Mouse (Mus musculus) forebrain, postnatal 0 days (tissue): Measurements from ENCODE around the gene Klk8. TPM values are rescaled to one million over a fixed set of nuclear protein-coding genes. Genes with fewer than 3 reads are reported as not detected.

Experiments
- ATAC-seq: fragments of 200-750 bp; cut with Nextera tagmentation; 2 replicates; pipeline ENCODE4 v1.8.0; 2017; ENCODE audit warnings: mild to moderate bottlenecking, moderate library complexity
- DNase-seq: peaks from one replicate; pipeline ENCODE4 v3.0.0-alpha.2; 2015
- H3K27ac ChIP-seq: fragments of 300-500 bp; sonication (generic); 2 replicates; pipeline ENCODE4 v1.5.1; 2014; ENCODE audit warnings: low read depth, mild to moderate bottlenecking, antibody characterized with exemption, low read length, moderate library complexity, mixed read lengths
- H3K27me3 ChIP-seq: fragments of 300-500 bp; sonication (generic); 2 replicates; pipeline ENCODE4 v1.6.1; 2014; ENCODE audit warnings: mild to moderate bottlenecking, low read length, mixed read lengths; ENCODE audit not compliant: insufficient read depth
- H3K36me3 ChIP-seq: fragments of 300-500 bp; sonication (generic); 2 replicates; pipeline ENCODE4 v1.6.1; 2014; ENCODE audit warnings: mild to moderate bottlenecking, moderate library complexity; ENCODE audit not compliant: insufficient read depth
- H3K4me1 ChIP-seq: fragments of 300-500 bp; sonication (generic); 2 replicates; pipeline ENCODE4 v1.6.1; 2014; ENCODE audit warnings: antibody characterized with exemption; ENCODE audit not compliant: insufficient read depth
- H3K4me2 ChIP-seq: fragments of 300-500 bp; sonication (generic); 2 replicates; pipeline ENCODE4 v1.6.1; 2014; ENCODE audit warnings: low read depth, mild to moderate bottlenecking, moderate library complexity
- H3K4me3 ChIP-seq: fragments of 300-500 bp; sonication (generic); 2 replicates; pipeline ENCODE4 v1.5.1; 2014; ENCODE audit warnings: low read depth, low read length, mixed read lengths
- H3K9ac ChIP-seq: fragments of 300-500 bp; sonication (generic); 2 replicates; pipeline ENCODE4 v1.6.1; 2014; ENCODE audit warnings: mild to moderate bottlenecking
- H3K9me3 ChIP-seq: fragments of 300-500 bp; sonication (generic); 2 replicates; pipeline ENCODE4 v1.6.1; 2016; ENCODE audit warnings: low read length
- CTCF ChIP-seq: sonication (generic); IDR thresholded peaks from 2 replicates; pipeline ENCODE4 v1.5.1; 2016; ENCODE audit warnings: antibody characterized with exemption, control low read depth, low read depth
- WGBS: fragments of 180-500 bp; shearing (Covaris S2); extraction: QIAGEN DNeasy Blood & Tissue Kit; methylation state at CpG from one replicate; pipeline ENCODE4 v1.1.7; 2014; 5-methylcytosine and 5-hydroxymethylcytosine counted together
- polyA plus RNA-seq: library from polyadenylated mRNA; unstranded; fragments of >200 nt; fragmentation: Nextera tagmentation; extraction: Ambion mirVana; gene quantifications from 2 replicates; pipeline ENCODE4 v1.2.1, GENCODE M21; 2015
- total RNA-seq: library from RNA; depleted of rRNA; stranded (reverse); fragments of >200 nt; gene quantifications from 2 replicates; pipeline ENCODE4 v1.2.3, GENCODE M21; 2014

Klk8 gene
- total and polyA plus RNA-seq, 2 experiments from 2014 or later = 8.4 to 10.4 TPM

DNA sequence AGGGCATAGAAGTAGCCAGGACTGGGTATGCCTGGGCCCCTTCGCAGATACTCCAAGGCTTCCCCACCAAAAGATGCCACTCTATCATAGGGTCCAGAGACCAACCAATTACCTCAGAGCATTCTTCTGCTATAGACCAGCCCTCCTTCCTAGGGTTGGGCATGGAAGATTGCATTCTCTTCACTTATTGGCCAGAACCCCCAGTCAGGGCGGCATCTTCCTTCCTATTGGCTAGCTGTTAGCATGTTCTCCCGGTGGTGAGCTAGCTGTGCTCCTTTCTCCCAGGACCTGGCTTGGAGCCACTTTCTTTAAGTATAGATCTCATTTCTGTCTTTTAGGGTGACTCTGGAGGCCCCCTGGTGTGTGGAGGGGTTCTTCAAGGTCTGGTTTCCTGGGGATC is 24.5 kb upstream of the Klk8 start:
- Histone ChIP-seq H3K4me2 (no peak overlapping the region), H3K36me3 (no peaks in the 10 kb centered on the region), H3K4me3 (no peak overlapping the region), H3K27me3 (no peaks in the 10 kb centered on the region), H3K4me1 (no peaks in the 10 kb centered on the region), H3K9me3 (no peaks in the 10 kb centered on the region), H3K27ac (no peak overlapping the region), H3K9ac (no peak overlapping the region)
- no peak for TF ChIP-seq CTCF
- DNase-seq (no peak), ATAC-seq (no peak)
- WGBS = 79% methylated on average over 3 of the region's 3 CpGs

- Histone ChIP-seq H3K36me3 (no peaks in the 10 kb centered on the region), H3K27ac (no peak within 1 kb of the TSS), H3K9me3 (no peaks in the 10 kb centered on the region), H3K4me2 (no peak within 1 kb of the TSS), H3K4me1 (no peaks in the 10 kb centered on the region), H3K27me3 (no peaks in the 10 kb centered on the region), H3K9ac (no peak within 1 kb of the TSS), H3K4me3 (no peak within 1 kb of the TSS)
- TF ChIP-seq CTCF = no peak
- 90% methylated on average over 5 of the region's 5 CpGs for WGBS
- ATAC-seq (no peak), DNase-seq (no peak)
Measured at GRCm38 (mm10) chr7:43774364-43774763, 23.0 kb upstream of the Klk8 start, which contains the start of gene Klk11. Gene Klk11 (plus strand): TSS chr7:43774604.

- Histone ChIP-seq H3K9me3 (no peaks in the 10 kb centered on the region), H3K4me2 (no peak overlapping the region), H3K27ac (no peak overlapping the region), H3K36me3 (no peaks in the 10 kb centered on the region), H3K4me3 (no peak overlapping the region), H3K27me3 (no peaks in the 10 kb centered on the region), H3K9ac (no peak overlapping the region), H3K4me1 (no peaks in the 10 kb centered on the region)
- WGBS = 40% methylated on average over 6 of the region's 6 CpGs
- ATAC-seq = no peak
- DNase-seq = no peak
- TF ChIP-seq CTCF = no peak
Measured at GRCm38 (mm10) chr7:43774802-43775201, 22.6 kb upstream of the Klk8 start.

GRCm38 (mm10) chr7:43775311-43776057 is 21.9 kb upstream of the Klk8 start:
- no peak overlapping the region for H3K4me3 ChIP-seq
- H3K9ac ChIP-seq = no peak overlapping the region
- DNase-seq (no peak), ATAC-seq (no peak)
- no peaks in the 10 kb centered on the region for H3K27me3 ChIP-seq
- TF ChIP-seq CTCF = no peak
- no peaks in the 10 kb centered on the region for H3K9me3 ChIP-seq
- H3K4me1 ChIP-seq = no peaks in the 10 kb centered on the region
- WGBS = 52% methylated on average over 7 of the region's 7 CpGs
- no peaks in the 10 kb centered on the region for H3K36me3 ChIP-seq
- H3K4me2 ChIP-seq = no peak overlapping the region
- H3K27ac ChIP-seq = no peak overlapping the region

- 83% methylated on average over 5 of the region's 5 CpGs for WGBS
Measured at GRCm38 (mm10) chr7:43776506-43776905, 20.9 kb upstream of the Klk8 start.

GRCm38 (mm10) chr7:43777423-43777822 is 20.0 kb upstream of the Klk8 start:
- Histone ChIP-seq H3K4me3 (no peak overlapping the region), H3K9me3 (no peaks in the 10 kb centered on the region), H3K36me3 (no peaks in the 10 kb centered on the region), H3K4me1 (no peaks in the 10 kb centered on the region), H3K27ac (no peak overlapping the region), H3K4me2 (no peak overlapping the region), H3K27me3 (no peaks in the 10 kb centered on the region), H3K9ac (no peak overlapping the region)
- ATAC-seq = no peak
- 90% methylated on average over 12 of the region's 12 CpGs for WGBS
- no peak for DNase-seq
- TF ChIP-seq CTCF = no peak

More at GRCm38 (mm10) chr7:43776506-43776905, 20.9 kb upstream of the Klk8 start:
- no peaks in the 10 kb centered on the region for H3K36me3 ChIP-seq
- ATAC-seq (no peak), DNase-seq (no peak)
- no peaks in the 10 kb centered on the region for H3K27me3 ChIP-seq
- no peaks in the 10 kb centered on the region for H3K4me1 ChIP-seq
- no peak overlapping the region for H3K4me2 ChIP-seq
- no peak overlapping the region for H3K27ac ChIP-seq
- no peaks in the 10 kb centered on the region for H3K9me3 ChIP-seq
- no peak for TF ChIP-seq CTCF
- no peak overlapping the region for H3K4me3 ChIP-seq
- no peak overlapping the region for H3K9ac ChIP-seq

DNA sequence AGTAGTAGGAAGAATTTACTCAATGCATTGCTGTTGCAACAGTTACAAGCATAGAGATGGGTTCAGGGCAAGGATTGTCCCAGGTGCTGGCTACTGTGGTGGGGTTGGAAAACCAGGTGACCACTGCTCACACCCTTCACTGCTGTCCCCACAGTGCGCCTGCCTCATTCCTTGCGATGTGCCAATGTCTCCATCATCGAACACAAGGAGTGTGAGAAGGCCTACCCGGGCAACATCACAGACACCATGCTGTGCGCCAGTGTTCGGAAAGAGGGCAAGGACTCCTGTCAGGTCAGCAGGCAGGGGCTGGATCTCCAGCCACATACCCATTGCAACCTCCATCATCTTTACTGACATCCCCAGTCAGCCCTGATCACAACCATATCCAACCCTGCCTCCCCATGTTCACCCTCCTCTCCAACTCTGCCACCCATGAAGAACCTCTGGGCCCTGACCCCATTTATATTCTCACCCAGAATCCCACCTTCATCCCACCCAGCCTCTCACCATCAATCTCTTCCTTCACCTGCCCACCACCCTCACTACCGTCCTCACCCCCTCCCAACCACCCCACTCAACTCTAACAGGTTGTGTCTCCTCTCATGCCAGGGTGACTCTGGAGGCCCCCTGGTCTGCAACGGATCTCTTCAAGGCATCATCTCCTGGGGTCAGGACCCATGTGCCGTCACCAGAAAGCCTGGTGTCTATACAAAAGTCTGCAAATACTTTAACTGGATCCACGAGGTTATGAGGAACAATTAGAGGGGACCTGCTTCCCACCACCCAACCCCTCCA is 19.0 kb upstream of the Klk8 start:
- Histone ChIP-seq H3K4me3 (no peak overlapping the region), H3K9ac (no peak overlapping the region), H3K4me2 (no peak overlapping the region), H3K36me3 (no peaks in the 10 kb centered on the region), H3K9me3 (no peaks in the 10 kb centered on the region), H3K27ac (no peak overlapping the region), H3K4me1 (no peaks in the 10 kb centered on the region), H3K27me3 (no peaks in the 10 kb centered on the region)
- no peak for TF ChIP-seq CTCF
- WGBS = 91% methylated on average over 10 of the region's 10 CpGs
- ATAC-seq (no peak), DNase-seq (no peak)
